Mouse (Mus musculus) liver, adult 2 months (tissue): ENCODE measurements around the gene Mrps27. TPM values are rescaled to one million over a fixed set of nuclear protein-coding genes. Genes with fewer than 3 reads are reported as not detected.

Source experiments
- DNase-seq: peaks from one replicate; pipeline ENCODE4 v3.0.0-alpha.2; 2011; ENCODE audit warnings: low read depth, low spot score; ENCODE audit errors: extremely low read depth
- H3K27ac ChIP-seq: fragments of 200-500 bp; replicated peaks from 2 replicates; pipeline ENCODE4 v1.5.1; 2012; ENCODE audit warnings: low read depth, mild to moderate bottlenecking, control low read depth, inconsistent platforms, low read length; ENCODE audit not compliant: insufficient read depth
- H3K27me3 ChIP-seq: fragments of 200-500 bp; 2 replicates; pipeline ENCODE4 v1.6.1; 2012; ENCODE audit warnings: mild to moderate bottlenecking, moderate library complexity, low read length, inconsistent platforms; ENCODE audit not compliant: control insufficient read depth, insufficient read depth
- H3K36me3 ChIP-seq: fragments of 200-500 bp; 2 replicates; pipeline ENCODE4 v1.6.1; 2012; ENCODE audit warnings: low read length, inconsistent platforms; ENCODE audit not compliant: control insufficient read depth, insufficient read depth
- H3K4me1 ChIP-seq: fragments of 200-500 bp; 2 replicates; pipeline ENCODE4 v1.6.1; 2011; ENCODE audit warnings: low read length; ENCODE audit not compliant: control insufficient read depth, insufficient read depth
- H3K4me3 ChIP-seq: fragments of 200-500 bp; 2 replicates; pipeline ENCODE4 v1.5.1; 2011; ENCODE audit warnings: low read depth, mild to moderate bottlenecking, control low read depth, low read length, moderate library complexity; ENCODE audit not compliant: insufficient read depth
- H3K79me2 ChIP-seq: fragments of 200-500 bp; 2 replicates; pipeline ENCODE4 v1.6.1; 2012; ENCODE audit warnings: inconsistent platforms, mild to moderate bottlenecking, low read length, moderate library complexity; ENCODE audit not compliant: control insufficient read depth, insufficient read depth
- H3K9ac ChIP-seq: fragments of 200-500 bp; 2 replicates; pipeline ENCODE4 v1.6.1; 2012; ENCODE audit warnings: low read depth, mild to moderate bottlenecking, control low read depth, inconsistent platforms, low read length
- CTCF ChIP-seq: fragments of 200-500 bp; IDR thresholded peaks from 2 replicates; pipeline ENCODE4 v1.5.1; 2011; ENCODE audit warnings: low read depth, low read length, control low read depth
- POLR2A ChIP-seq: fragments of 200-500 bp; IDR thresholded peaks from 2 replicates; pipeline ENCODE4 v1.6.1; 2011; ENCODE audit warnings: low read length, control low read depth; ENCODE audit not compliant: insufficient read depth; ENCODE audit errors: extremely low read depth
- WGBS: fragments of 180-500 bp; shearing (Covaris S2); methylation state at CpG from one replicate; pipeline ENCODE4 v1.1.7; 2018; 5-methylcytosine and 5-hydroxymethylcytosine counted together
- polyA plus RNA-seq: library from polyadenylated mRNA; depleted of rRNA; stranded (reverse); fragments of >200 nt; gene quantifications from 2 replicates; pipeline ENCODE4 v1.2.3, GENCODE M21; 2012
- total RNA-seq: library from RNA; depleted of rRNA; stranded (reverse); fragments of >200 nt; gene quantifications from 2 replicates; pipeline ENCODE4 v1.2.3, GENCODE M21; 2014

Mrps27 gene
- total and polyA plus RNA-seq, 2 experiments: 19.3 to 24.1 TPM

GRCm38 (mm10) chr13:99393128-99393527 is 48.5 kb downstream of the Mrps27 start:
- TF ChIP-seq POLR2A (no peak), CTCF (no peak)
- H3K9ac ChIP-seq: no peak overlapping the region
- no peaks in the 10 kb centered on the region for H3K79me2 ChIP-seq
- no peak for DNase-seq
- no peaks in the 10 kb centered on the region for H3K4me1 ChIP-seq
- no peaks in the 10 kb centered on the region for H3K27me3 ChIP-seq
- H3K27ac ChIP-seq: no peak overlapping the region
- H3K4me3 ChIP-seq: no peak overlapping the region
- H3K36me3 ChIP-seq: no peaks in the 10 kb centered on the region
- WGBS: 90% methylated on average over 3 of the region's 3 CpGs

- no peak for TF ChIP-seq CTCF
- TF ChIP-seq POLR2A: no peak
- Histone ChIP-seq H3K79me2 (no peaks in the 10 kb centered on the region), H3K9ac (no peak overlapping the region), H3K36me3 (no peaks in the 10 kb centered on the region; the same call in 1 of the 2 replicates), H3K27me3 (no peaks in the 10 kb centered on the region), H3K4me1 (no peaks in the 10 kb centered on the region), H3K4me3 (no peak overlapping the region), H3K27ac (0 out of 2 replicates have a peak overlapping the region, but pooled peaks have one; percentile 40)
- WGBS: 77% methylated on average over 3 of the region's 3 CpGs
- DNase-seq: peak; percentile 22
Observed at GRCm38 (mm10) chr13:99394694-99395093, 50.1 kb downstream of the Mrps27 start.

GRCm38 (mm10) chr13:99395531-99395930 is 50.9 kb downstream of the Mrps27 start:
- no peaks in the 10 kb centered on the region for H3K27me3 ChIP-seq
- H3K79me2 ChIP-seq: no peaks in the 10 kb centered on the region
- TF ChIP-seq POLR2A (no peak), CTCF (no peak)
- peaks cover 5% of the 10 kb centered on the region for H3K36me3 ChIP-seq
- DNase-seq: no peak
- H3K9ac ChIP-seq: no peak overlapping the region
- H3K4me1 ChIP-seq: no peaks in the 10 kb centered on the region
- WGBS: 75% methylated on average over 12 of the region's 12 CpGs
- peak overlapping the region; percentile 28 for H3K27ac ChIP-seq
- no peak overlapping the region for H3K4me3 ChIP-seq

GRCm38 (mm10) chr13:99397228-99397627 is 52.6 kb downstream of the Mrps27 start:
- TF ChIP-seq POLR2A (no peak), CTCF (no peak)
- H3K79me2 ChIP-seq: no peaks in the 10 kb centered on the region
- peaks cover 8% of the 10 kb centered on the region for H3K36me3 ChIP-seq
- 88% methylated on average over 7 of the region's 7 CpGs for WGBS
- no peak for DNase-seq
- no peak overlapping the region for H3K4me3 ChIP-seq
- no peaks in the 10 kb centered on the region for H3K27me3 ChIP-seq
- H3K27ac ChIP-seq: no peak overlapping the region
- H3K4me1 ChIP-seq: no peaks in the 10 kb centered on the region
- no peak overlapping the region for H3K9ac ChIP-seq

GRCm38 (mm10) chr13:99398149-99398701 is 53.6 kb downstream of the Mrps27 start:
- no peak overlapping the region for H3K9ac ChIP-seq
- 92% methylated on average over 12 of the region's 12 CpGs for WGBS
- H3K4me3 ChIP-seq: no peak overlapping the region
- peaks cover 9% of the 10 kb centered on the region for H3K36me3 ChIP-seq
- H3K27ac ChIP-seq: no peak overlapping the region
- H3K4me1 ChIP-seq: no peaks in the 10 kb centered on the region
- no peaks in the 10 kb centered on the region for H3K79me2 ChIP-seq
- DNase-seq: no peak
- no peaks in the 10 kb centered on the region for H3K27me3 ChIP-seq
- no peak for TF ChIP-seq POLR2A
- TF ChIP-seq CTCF: no peak

GRCm38 (mm10) chr13:99399373-99399772 is 54.8 kb downstream of the Mrps27 start:
- no peak for DNase-seq
- WGBS: 86% methylated on average over 4 of the region's 4 CpGs
- Histone ChIP-seq H3K4me1 (no peaks in the 10 kb centered on the region), H3K27ac (no peak overlapping the region), H3K27me3 (no peaks in the 10 kb centered on the region), H3K9ac (no peak overlapping the region), H3K4me3 (no peak overlapping the region), H3K79me2 (no peaks in the 10 kb centered on the region), H3K36me3 (peaks cover 16% of the 10 kb centered on the region)
- TF ChIP-seq POLR2A (no peak), CTCF (no peak)
